Mouse (Mus musculus): Measurements from ENCODE around the gene Unk.
A peak's percentile ranks its signal among the peaks of the same experiment; 100 is the strongest.

GRCm38 (mm10) chr11:116023771-116024355, 6.3 kb upstream of the Unk start:
- TF ChIP-seq CTCF (IDR thresholded peaks at IDR 0.05; ENCODE audit: borderline replicate concordance, extremely low read depth, insufficient read depth, insufficient read length) (peak; percentile 71), POLR2A (IDR thresholded peaks at IDR 0.05; ENCODE audit: borderline replicate concordance, extremely low read depth, insufficient read depth, insufficient read length, poor library complexity, severe bottlenecking) (no peak; the same call in 1 of the 2 replicates)
